Mouse (Mus musculus): ENCODE data around the gene Hbp1.
A peak's percentile ranks its signal among the peaks of the same experiment; 100 is the strongest.

DNA sequence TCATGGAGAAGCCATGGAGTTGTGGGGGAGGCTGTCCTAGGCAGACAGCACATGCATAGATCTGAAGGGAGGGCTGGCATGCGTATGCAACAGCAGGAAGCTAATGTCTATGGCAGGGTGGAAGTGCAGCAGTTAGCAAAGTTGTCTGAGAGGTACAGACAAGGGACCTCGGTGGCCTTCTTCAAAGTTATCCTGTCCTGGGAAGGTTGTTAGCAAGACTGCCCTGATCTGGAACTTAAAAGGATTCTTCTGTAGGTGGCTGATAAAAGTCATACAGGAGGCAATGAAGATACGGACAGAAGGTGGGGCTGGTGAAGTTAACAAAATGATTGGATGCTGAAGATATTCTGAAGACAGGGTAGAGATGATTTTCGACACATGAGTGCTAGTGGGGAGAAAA is 16.1 kb upstream of the Hbp1 start:
- TF ChIP-seq CTCF (IDR thresholded peaks at IDR 0.05; ENCODE audit: low read depth) (0 out of 2 replicates have a peak, but pooled peaks have one; percentile 3), EP300 (IDR thresholded peaks at IDR 0.05; ENCODE audit: low read depth) (peak; percentile 96)

All from liver, postnatal 0 days (tissue).